Mouse (Mus musculus): Measurements from ENCODE around the gene Gtf2i. TPM values are rescaled to one million over a fixed set of nuclear protein-coding genes. Genes with fewer than 3 reads are reported as not detected.

Gtf2i gene
- total RNA-seq, 4 experiments from 2014 or later = 215 to 303 (median 258) TPM

- DNase-seq = no peak
Observed at GRCm38 (mm10) chr5:134237936-134238760, 76.4 kb downstream of the Gtf2i start.

DNA sequence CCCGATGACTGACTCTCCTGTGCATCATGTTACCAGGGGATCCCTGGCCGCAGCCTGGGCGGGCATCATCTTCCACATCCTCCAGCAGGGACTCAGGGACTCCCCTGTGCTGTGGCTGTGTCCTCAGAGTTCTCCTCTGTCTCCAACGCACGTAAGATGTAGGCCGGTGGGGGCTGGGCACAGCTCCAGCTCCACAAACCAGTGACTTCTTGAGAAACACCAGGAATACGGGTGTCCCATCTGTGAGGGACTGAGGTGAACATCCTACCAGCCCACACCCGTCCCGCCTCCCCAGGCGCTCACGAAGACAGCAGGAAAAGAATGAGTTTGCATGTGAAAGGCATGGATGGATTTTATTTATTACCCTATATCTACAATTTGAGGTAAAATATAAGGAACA is 77.1 kb downstream of the Gtf2i start:
- no peak for DNase-seq

DNA sequence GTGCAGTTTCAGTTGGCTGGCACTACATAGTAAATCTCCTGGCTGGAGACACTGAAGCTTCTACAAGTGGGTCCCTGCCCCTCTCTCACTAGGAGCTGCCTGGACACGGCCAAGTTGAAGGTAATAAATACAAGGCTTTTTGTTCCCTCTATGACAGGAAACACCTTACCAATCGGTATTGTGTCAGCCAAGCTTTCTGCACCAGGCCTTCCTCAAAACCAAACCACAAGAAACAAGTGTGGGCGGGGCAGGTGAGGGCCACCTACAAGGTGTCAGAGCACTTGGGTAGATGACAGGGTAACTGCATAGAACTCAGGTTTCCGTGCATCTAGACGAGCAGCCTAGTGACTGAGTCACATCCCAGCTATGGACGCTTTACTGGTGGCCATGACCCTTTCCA is 77.8 kb downstream of the Gtf2i start:
- DNase-seq = no peak

DNA sequence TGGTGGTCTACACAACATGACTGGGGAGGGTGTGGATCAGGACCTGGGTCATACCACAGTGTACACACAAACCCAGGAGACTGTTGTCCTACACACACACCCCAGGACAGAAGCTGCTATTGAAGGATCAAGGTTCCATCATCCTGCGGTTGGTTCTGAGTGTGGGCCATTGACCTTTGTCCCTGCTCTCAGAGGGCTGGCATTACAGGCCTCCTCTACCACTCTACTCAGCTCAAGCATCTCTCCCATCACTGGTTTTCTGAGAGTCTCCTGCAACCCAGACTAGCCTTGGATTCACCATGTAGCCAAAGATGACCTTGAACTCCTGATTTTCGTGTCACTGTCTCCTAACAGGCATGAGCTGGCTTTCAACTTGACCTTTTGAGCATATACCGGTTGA is 78.3 kb downstream of the Gtf2i start:
- no peak for DNase-seq

GRCm38 (mm10) chr5:134235111-134235510 is 79.4 kb downstream of the Gtf2i start:
- no peak for DNase-seq

GRCm38 (mm10) chr5:134234205-134234604 is 80.4 kb downstream of the Gtf2i start:
- DNase-seq = no peak

- DNase-seq = no peak
Observed at GRCm38 (mm10) chr5:134233244-134233651, 81.3 kb downstream of the Gtf2i start.

DNA sequence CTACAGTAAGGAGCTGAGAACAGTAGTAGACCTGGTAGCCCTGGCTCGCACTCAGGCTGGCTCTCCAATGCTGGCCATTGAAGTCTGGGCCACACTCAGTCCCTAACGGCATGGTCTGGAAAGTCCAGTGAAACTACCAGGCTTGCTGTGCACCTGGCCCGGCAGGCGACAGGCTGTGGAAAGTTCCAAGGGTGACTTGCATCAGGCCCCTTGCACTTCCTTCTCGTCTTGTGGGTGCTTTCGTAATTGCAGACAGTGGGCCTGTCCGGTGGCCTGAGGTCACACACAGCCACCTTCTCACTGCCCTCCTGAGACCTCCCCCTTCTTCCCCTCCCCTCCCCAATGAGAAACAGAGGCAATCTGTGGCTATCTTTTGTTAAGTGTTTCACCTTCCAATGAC is 82.0 kb downstream of the Gtf2i start:
- DNase-seq = no peak

GRCm38 (mm10) chr5:134232111-134232510 is 82.4 kb downstream of the Gtf2i start:
- no peak for DNase-seq

- no peak for DNase-seq
Observed at GRCm38 (mm10) chr5:134231376-134231775, 83.2 kb downstream of the Gtf2i start.

DNA sequence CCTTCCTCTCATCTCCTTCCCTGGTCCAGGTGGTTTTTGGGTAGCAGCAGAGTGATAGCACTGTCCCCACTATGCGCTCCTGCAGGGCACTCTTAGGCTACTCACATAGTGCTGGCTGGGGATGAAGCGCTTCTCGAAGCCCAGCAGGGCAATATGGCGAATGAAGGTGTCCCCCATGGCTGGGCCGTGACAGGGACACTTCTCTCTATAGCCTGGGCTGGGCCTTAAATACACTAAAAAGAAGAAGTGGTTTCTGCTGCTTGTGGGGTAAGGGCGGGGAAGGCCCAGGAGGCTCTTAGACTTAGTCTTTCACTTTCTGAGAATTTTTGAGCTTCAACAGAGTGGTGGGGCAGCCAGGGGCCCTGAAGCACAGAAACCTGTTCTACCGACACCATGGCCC is 85.2 kb downstream of the Gtf2i start, which contains the start of gene Ncf1:
Gene Ncf1, minus strand, starts transcription at position 235 of the 400 bp plus-strand sequence.
- no peak for DNase-seq

DNA sequence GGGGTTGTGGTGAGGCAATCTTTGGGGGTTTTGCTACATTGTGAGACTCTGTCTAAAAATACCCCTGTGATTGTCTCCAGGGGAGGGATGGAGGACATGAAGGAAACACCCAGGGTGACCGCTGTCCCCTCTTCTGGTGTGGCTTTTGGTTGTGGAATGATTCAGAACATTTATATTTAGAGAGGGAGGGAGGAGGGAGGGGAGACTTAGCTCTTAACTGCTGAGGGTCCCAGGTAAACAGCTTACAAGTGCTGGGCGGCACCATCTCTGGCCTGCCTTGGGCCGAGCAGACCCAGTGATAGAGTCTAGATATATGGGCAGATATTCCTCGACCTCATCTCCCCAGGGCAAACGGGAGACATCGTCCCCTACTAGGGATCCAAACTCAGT is 86.3 kb downstream of the Gtf2i start:
- no peak for DNase-seq

DNA sequence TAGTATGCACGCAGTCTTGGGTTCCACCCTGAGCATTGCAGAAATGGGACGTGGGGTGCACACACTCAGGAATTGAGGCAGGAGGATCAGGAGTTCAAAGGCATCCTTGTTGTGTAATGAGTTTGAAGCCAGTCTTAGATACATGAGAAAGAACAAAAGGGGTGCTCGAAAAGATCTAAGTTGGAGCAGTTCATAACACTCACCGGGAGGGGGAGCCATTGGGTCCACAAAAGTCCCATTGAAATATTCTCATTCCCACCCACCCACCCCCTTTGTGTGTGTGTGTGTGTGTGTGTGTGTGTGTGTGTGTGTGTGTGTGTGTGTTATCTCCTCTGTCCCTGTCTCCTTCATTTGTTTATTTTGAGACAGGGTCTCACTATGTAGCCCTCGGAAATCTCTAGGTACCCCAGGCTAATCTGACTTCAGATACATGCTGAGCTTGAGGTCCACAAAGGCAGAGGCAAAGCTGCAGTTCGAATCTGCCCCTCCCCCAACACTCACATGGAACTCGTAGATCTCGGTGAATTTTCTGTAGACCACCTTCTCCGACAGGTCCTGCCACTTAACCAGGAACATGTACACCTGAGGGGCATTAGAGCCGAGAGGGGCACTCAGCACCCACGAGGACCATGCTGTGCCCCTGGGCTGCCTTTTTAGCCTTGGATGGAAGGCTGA is 86.8 kb downstream of the Gtf2i start:
- no peak for DNase-seq

GRCm38 (mm10) chr5:134226946-134227345 is 87.6 kb downstream of the Gtf2i start:
- DNase-seq = no peak

DNA sequence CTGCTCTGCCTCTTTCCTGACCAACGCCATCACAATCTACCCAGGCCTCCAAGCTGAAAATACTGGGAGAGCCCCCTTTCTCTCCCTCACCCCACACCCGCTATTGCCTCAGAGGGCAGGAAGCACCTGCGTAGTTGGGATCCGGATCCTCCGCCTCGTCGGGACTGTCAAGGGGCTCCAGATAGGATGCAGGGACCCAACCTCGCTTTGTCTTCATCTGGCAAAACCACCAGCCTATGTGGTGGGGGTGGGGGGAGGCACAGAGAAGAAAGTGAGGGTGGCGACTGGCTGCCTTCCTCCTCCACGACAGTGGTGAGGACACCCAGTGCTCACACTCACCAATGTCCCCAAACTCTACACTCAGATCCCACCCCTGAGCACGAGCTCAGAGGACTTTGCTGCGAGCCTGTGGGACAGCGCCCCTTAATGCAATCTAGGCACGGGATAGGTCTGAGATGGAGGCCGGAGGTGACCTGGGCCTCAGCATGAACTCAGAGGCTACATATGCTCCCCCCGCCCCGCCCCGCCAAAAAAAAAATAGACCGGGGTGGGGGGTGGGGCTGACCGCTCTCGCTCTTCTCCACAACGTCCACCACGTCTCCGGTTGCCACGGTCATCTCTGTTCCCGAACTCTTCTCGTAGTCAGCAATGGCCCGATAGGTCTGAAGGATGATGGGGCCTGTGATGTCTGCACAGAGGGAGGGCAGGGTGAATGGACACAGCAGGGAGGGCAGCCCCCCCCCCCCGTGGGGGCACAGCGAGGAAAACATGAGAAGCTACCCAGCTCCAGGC is 89.3 kb downstream of the Gtf2i start:
- DNase-seq = no peak

- no peak for DNase-seq
Observed at GRCm38 (mm10) chr5:134221708-134222150, 92.8 kb downstream of the Gtf2i start.

GRCm38 (mm10) chr5:134221278-134221677 is 93.3 kb downstream of the Gtf2i start:
- no peak for DNase-seq

DNA sequence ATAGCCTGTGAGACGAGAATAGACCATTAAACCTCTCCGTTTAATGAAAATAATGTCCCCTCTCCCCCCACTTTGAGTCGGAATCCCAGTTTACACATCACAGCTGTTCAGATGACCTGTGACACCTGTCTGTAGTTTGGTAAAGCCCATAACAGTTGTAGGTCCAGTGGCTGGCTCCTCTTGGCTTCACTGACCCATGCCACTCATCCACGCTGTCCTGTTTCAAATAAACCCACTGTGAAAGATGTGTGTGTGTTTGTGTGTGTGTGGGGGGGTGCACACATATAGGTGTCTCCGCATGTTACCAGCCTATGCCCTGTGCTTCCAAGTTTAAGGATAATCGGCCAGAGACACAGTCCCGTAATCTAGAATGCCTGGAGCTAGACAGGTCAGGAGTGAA is 96.7 kb downstream of the Gtf2i start:
- DNase-seq = no peak

DNA sequence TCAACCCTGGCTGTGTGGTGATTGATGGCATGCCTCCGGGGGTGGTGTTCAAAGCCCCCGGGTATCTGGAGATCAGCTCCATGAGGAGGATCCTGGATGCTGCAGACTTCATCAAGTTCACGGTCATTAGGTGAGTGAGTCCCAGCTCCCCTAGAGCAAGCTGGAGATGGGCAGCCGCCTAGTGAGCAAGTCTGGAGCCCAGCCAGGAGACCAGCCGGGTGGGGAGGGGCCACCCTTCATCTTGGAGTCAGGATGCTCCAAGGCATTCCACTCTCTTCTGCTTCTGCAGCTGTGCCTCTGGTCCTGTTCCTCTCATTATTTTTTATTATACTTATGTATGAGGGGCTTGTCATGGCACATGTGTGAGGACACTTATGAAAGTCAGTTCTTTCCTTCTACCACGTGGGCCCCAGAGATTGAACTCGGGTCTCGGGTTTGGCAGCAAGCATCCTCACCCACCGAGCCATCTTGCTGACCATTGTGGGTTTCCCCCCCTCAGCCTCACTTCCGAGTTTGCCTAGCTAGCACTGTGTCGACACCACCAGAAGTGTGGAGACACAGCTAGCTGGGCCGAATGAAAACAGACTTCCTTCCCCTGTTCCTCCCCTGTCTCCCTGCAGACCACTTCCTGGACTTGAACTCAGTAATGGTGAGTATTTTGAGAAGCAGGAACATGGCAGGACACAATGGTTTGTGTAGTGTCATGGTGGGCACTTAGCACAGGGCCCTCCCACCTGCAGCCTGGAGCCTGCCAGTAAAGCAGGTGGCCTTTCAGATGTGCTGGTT is 100.3 kb downstream of the Gtf2i start:
- no peak for DNase-seq

- DNase-seq = no peak
Observed at GRCm38 (mm10) chr5:134209931-134210554, 104.5 kb downstream of the Gtf2i start.

GRCm38 (mm10) chr5:134206721-134207120 is 107.8 kb downstream of the Gtf2i start:
- no peak for DNase-seq

DNA sequence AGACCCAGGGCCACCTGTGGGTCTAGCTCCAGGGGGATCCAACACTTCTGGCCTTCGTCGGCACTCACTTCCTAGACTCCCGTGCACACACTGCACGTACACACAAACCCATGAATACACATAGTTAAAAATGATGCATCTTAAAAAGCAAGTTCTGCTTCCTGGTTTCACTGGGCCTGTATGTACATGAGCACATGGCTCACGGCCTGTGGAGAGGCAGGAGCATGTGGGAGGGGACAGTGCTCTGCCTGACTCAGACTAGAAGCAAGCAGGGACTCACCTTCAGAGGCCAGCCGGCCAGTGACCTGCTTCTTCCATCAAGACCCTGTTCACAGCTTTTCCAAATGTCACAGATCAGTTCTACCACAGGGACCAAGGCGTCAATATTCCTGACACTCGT is 120.9 kb downstream of the Gtf2i start:
- DNase-seq = no peak
